Mouse (Mus musculus): ENCODE data around the gene Gpr31b.
"Not testable (repeated sequence)": the region's sequence is repeated elsewhere in the genome, so short reads cannot be mapped to it uniquely, and the experiment has no call there.

Gpr31b gene

DNA sequence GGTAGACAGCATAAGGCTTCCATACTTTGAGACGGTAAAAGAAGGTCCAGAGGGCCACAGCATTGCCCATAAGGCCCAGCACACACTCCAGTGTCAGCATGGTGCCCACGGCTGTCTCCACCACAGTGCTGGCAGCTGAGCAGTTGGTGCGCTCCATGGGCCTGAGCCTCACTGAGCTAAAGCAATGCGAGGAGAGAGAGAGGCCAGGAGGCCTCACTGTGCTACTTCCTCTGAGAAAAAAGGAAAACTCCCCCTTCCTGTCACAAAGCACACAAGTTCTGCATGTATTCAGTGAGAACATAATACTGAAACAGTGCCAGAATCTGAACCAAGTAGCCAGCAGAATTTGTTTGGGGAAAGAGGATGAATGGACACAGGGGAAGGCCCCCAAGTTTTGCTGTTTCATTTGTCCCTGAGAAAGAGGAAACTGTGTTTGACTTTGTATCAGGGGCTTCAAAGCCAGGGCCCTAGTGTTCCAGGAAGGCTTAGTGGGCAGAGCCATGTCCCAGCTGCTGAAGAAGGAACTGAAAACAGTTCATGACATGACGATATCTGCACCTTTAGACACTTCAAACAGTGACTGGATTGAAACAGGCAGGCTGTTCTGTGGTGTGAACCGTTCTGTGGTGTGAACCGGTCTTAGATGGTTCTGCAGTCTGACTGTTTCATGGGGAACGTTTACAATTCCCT is at the start of gene Gpr31b:
TSS of gene Gpr31b (minus strand) at position 173 of the 690 bp plus-strand sequence.
- not testable (repeated sequence) for DNase-seq (ENCODE audit: low spot score)

DNA sequence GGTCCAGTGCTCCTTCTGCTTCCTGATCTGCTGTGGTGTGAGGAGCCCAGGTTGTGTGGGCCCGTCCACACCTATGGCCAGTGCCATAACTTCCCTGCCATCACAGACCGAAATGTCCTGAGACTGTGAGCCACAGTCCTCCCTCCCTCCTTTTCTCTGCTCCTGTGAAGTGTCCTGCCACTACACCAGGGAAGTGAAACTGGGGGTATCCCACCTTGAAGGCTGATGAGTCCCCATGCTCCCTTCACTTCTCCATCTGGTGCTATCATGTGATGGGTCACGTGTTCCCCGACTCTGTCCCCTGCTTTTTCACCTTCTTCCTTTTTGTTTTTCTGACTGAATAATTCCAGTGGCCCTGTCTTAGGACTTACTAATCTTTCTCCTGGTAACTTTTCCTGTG is 40.9 kb upstream of the Gpr31b start:
- DNase-seq (ENCODE audit: low spot score) = not testable (repeated sequence)

DNA sequence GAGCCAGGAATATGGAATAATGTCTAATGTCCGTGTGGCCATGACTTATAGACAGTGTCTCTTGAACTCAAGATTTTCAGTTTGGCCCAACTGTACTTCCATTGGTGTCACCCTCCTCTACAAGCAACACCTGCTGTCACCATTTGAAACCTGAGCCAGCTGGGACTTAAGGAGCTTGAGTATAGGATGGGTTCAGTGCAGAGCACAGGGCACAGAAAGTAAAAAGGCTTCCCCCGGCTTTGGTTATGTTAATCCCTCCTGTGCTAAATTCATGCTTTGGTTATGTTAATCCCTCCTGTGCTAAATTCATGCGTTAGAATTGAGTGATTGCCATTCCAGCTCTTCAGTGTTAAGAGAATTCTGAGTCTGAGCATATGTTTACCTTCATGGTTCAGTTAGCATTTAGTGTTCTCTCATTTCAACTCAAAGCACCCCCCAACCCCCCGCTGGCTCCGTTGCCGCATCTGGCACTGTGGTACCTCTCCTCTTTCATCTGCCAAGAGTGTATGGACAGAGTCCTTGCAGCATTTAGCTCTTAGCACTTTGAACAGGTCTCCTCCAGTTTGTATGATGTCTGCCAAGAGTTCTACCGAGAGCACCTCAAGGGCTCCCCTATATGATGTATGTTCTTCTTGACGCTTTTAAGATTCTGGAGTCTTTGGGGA is 40.1 kb upstream of the Gpr31b start:
- not testable (repeated sequence) for DNase-seq (ENCODE audit: low spot score)

DNA sequence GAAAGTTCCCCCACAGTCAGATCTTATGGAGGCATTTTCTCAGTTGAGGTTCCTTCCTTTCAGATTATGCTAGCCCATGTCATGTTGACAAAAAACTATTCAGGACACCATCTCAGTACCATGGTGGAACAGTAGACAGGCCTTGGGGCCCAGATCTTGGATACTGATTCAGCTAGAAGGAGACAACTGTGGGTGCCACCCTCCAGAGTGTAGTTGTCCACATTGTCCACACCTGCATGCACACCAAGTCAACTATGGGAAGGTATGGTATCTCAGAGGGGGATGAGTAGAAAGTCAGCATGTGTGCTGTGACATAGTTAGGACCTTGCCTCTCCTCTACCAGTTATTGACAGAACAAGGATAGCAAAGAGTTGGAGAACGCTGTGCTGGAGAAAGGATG is 39.4 kb upstream of the Gpr31b start:
- DNase-seq (ENCODE audit: low spot score) = not testable (repeated sequence)

DNA sequence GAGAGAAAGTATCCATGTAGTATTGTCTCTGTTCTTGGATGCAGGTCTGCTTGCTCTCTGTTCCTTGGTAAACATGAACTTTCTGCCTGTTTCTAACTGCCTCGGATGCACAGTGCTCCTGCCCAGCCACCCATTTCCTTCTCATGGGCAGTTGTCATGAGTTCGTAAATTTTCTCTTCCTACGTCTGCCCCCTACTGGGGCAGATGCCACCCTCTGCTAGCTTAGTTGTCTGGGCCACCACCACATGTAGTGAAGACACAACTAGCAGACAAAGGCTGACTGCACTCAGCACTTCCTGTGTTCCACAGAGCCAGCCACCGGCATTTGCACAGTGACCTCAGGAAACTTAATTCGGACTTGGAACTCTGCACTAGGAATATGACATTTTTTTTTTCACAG is 17.1 kb upstream of the Gpr31b start:
- not testable (repeated sequence) for DNase-seq (ENCODE audit: low spot score)

DNA sequence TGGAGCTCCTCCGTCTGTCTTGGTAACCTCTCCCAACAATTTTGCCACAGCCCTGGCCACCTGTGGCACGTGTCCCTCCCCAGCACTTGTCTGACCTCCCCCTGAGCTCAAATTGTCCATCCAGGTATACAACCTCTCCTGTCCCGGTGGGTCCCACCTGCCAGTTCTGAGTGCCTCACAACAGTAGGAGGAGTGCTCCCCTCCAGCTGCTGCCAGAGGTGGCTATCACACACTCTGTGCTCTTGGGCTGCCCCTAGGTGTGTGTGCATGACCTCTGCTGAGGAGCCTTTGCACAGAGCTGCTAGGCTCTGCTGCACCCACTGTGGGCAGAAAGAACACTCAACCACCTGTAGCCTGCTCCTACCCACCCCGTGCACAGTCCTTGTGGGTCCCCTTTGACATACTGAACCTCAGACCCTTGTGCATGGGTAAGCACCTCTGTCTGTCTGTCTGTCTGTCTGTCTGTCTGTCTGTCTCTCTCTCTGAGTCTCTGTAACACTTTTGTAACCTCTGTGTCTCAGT is 15.8 kb upstream of the Gpr31b start:
- not testable (repeated sequence) for DNase-seq (ENCODE audit: low spot score)

DNA sequence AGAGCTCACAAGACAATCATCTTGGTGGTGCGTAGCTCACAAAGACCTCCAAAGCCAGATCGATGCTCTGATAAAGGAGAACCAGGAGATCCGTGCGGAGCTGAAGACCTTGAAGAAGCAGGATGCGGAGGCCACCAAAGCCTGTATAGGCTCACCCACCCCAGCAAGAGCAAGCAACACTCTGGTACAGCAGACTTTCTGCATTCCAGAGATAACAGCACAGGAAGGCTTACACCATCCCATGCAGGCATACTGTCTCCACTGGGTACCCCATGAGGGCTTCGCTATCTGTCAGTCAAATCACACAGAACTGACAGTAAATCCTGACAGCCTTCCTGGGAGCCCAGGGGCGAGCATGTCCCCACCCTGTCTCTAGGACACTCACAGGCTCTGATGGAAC is 10.8 kb upstream of the Gpr31b start:
- not testable (repeated sequence) for DNase-seq (ENCODE audit: low spot score)

DNA sequence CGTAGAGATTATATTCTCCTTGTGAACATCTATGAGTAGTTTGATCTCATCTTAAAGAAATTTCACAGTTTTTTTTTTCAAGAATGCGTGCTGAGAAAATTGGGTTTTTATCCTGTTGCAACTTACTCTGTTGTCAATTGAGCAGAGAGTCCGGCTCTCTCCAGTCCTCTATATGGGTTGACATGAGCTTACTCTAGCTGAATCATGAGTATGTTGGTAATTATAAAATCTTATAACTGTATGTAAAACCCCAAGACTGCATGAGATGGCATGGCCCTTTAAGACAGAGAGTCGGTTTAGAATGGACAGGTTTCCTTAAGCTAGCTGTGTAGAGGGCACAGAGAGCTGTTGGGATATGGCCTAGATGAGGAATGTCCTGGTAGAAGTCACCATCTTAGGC is 8.7 kb upstream of the Gpr31b start, which contains the start of gene Tcp10b:
TSS of gene Tcp10b (plus strand) at position 301 of the 400 bp plus-strand sequence.
- DNase-seq (ENCODE audit: low spot score) = not testable (repeated sequence)

DNA sequence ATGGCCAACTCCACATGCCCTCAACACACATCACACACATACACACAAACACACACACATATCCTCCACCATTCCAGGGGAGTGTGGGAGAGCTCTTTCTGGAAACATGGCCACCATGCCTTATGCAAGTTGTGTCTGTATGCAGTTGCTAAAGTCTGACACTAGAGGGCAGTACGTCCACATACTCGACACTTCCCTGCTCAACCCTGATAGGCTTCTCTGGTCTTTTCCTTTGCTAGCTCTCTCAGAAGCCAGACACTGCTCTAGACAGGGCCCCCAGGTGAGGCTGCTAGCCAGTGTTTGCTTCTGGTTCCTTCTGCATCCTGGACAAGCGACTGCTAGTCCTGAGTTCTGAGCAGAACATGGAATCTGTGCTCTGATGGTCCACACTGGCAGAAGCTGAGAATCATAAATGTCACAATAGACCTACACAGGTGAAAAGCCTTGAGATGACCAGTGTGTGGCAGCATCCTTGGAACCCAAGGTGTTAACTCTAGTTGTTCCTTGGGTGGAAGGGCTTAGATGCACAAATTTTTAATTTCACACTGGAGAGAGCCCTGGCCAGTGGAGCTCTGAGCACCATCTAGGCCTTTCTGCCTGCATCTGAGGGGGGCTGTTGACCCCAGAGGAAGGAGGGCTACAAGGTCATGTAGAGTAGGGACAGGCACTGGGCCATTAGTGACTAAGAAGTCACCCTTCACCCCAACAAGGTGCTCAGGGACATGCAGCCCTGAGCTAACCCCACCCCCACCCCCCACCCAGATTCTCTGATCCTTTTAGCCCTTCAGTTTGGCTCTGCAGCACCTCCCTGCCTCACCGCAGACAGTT is 8.0 kb downstream of the Gpr31b start:
- peak; percentile 3 for DNase-seq (ENCODE audit: low spot score)

DNA sequence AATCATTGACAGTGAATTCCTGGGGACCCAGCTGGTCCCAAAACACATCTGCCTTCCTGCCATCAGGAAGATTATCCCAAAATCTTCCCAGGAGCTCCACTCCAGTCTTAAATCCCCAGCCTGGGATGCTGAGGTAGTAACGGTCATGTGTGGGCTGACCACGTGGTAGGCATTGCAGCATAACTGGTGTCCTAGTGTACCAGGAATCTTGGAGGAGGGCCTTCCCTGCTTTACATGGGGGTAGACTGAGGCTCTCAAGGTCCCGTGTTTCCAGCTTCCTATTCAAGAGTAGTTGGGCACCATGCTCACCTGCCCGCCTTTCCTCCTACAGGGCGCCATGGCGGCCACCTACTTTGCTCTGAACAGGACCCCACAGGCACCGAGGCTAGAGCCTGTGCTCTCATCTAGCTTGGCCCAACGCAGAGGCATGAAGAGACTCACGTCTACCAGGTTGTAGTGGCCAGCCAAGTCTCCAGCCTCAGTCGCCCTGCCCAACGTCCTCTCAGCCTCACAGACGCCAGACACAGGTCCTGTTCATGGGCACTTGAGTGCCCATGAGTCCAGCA is 15.4 kb downstream of the Gpr31b start:
- DNase-seq (ENCODE audit: low spot score) = not testable (repeated sequence)

DNA sequence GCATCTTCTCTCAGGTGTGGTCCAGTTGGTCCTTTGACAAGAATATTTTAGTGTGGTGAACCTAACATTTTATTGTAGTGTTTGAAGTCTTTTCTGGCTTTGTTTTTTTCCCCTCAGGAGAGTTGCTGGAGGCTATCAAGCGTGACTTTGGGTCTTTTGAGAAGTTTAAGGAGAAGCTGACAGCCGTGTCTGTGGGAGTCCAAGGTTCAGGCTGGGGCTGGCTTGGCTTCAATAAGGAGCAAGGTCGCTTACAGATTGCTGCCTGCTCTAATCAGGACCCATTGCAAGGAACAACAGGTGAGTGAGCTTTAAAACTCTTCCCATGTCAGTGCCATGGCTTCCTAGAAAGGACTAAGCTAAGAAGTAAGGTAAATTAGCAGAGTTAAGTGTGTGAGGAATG is 38.8 kb downstream of the Gpr31b start:
- DNase-seq (ENCODE audit: low spot score) = no peak

DNA sequence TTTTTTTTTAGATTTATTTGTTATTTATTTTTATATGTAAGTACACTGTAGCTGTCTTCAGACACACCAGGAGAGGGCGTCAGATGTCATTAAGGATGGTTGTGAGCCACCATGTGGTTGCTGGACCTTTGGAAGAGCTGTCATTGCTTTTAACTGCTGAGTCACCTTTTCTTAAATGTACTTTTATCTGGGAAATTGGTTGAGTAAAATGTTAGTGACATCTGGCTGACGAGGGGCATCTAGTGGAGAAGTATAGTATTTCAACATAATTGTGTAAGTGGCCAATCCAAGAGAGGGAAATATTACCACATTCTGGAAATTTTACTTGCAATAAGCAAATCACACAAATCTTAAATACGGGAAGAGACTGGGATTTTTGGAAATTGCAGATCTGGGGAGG is 42.2 kb downstream of the Gpr31b start:
- no peak for DNase-seq (ENCODE audit: low spot score)

DNA sequence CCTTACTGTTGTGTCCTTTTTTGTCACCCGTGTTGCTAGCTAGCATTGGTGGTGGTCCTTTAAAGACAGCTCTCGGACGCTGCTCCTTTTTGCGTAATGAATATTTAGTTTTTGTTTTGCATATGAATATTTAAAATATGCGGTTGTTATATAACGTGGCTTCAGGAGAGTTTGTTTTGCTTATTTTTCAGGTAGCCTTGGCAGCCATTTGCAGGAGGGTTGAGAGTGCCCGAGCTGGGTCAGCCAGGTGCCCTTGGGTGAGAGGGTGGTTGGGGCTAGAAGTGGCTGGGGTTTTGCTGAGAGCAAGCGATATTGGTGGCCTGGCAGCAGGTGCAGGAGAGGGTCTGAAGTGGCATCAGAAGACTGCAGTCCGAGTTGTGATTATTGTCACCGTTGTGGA is 43.6 kb downstream of the Gpr31b start:
- no peak for DNase-seq (ENCODE audit: low spot score)

DNA sequence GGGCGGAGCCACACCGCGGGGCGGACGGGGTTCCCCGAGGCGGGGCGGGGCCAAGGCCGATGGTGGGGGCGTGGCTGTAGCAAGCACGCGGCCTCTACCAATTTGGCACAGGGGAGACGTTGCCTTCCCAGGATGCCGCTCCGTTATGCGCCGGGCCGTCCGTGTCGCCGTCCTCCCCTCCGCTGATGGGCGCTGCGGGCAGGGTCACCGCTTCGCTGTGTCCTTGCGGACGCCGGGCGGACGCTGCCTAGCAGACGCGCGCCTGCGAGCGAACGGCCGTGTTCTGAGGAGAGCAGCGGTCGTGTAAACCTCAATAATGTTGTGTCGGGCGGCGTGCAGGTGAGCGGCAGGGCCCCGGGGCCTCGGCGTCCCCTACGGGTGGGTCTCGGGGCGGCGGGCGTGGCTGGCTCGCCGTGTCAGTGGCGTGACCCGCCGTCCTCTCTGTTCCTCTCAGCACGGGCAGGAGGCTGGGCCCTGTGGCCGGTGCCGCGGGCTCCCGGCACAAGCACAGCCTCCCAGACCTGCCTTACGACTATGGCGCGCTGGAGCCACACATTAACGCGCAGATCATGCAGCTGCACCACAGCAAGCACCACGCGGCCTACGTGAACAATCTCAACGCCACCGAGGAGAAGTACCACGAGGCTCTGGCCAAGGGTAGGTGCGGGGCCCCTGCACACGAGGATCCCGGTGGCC is 44.2 kb downstream of the Gpr31b start:
- DNase-seq (ENCODE audit: low spot score) = peak; percentile 96

DNA sequence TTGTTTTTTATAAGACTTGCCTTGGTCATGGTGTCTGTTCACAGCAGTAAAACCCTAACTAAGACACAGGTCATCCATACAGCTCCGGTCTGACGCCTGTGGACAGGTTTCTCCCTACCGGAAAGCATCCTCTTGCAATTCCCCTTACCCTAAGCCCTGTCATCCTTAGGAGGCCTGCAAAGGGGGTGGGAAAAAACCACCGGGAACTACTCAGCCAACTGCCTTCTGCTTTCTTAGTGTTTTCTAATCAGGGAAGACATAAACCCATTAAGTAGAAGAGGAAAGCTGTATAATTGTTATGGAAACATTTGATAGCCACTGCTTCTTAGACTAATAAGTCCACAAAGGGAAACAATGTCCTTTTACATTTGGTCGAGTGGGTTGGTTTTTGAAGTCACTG is 45.1 kb downstream of the Gpr31b start:
- DNase-seq (ENCODE audit: low spot score) = no peak

DNA sequence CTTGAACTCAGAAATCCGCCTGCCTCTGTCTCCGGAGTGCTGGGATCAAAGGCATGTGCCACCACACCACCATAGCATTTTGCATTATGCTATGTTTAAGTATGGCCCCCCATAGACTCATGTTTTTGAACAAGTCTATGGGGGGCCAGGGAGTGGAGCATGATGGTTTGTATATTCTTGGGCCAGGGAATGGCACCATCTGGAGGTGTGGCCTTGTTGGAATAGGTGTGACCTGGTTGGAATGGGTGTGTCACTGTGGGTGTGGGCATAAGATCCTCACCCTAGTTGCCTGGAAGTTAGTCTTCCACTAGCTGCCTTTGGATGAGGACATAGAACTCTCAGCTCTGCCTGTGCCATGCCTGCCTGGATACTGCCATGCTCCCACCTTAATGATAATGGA is 45.5 kb downstream of the Gpr31b start, which contains the start of gene Sod2:
TSS of gene Sod2 (plus strand) at position 301 of the 400 bp plus-strand sequence.
- not testable (repeated sequence) for DNase-seq (ENCODE audit: low spot score)

DNA sequence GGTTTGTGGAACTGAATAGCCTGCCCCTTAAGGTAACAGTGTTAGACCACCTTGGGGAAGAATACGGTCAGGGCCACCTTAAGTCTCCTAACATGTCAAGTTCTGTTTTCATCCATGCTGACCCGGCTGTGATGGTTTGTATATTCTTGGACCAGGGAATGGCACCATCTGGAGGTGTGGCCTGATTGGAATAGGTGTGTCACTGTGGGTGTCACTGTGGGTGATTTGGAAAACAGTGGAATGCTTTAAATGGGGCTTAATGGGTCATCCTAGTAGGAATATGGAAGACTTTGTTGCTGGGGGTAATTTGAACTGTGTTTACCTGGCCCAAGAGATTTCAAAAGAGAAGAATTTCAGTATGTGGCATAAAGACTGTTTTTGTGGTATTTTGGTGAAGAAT is 47.7 kb downstream of the Gpr31b start:
- not testable (repeated sequence) for DNase-seq (ENCODE audit: low spot score)

DNA sequence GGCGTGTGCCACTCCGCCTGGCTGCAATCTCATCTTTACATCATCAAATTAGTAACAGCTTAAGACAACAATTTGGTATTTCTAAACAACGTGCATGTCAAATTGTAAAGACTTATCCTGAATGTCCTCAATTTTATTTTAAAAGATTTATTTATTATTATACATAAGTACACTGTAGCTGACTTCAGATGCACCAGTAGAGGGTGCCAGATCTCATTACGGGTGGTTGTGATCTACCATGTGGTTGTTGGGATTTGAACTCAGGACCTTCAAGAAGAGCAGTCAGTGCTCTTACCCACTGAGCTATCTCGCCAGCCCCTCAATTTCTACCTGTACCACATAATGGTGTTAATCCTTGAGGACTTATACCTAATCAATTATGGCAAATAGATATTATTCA is 49.9 kb downstream of the Gpr31b start:
- DNase-seq (ENCODE audit: low spot score) = not testable (repeated sequence)

Measured in ovary, postnatal 10 days (tissue).